Mouse (Mus musculus): ENCODE data around the gene Csnk1g1.

DNA sequence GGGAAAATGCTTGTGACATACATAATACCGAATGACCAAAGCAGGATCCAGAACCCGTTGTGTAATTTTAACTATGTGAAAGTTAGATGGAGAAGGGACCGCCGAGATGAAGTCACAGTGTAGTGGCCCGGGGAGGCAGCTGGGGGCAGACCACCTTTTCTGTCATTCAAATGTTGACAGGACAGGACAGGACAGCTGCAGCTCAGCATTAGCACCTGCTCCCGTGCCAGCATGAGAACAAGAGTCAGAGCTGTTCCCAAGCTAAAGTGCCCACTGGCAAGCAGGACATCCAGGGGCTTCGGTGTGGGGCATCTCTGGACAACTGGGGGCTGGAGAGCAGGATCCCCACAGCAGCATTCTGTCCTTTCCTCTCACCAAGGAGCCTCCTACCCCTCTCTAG is 178.3 kb downstream of the Csnk1g1 start:
- no peak for TF ChIP-seq CTCF (IDR thresholded peaks at IDR 0.05; ENCODE audit: low read depth)
- TF ChIP-seq EP300 (optimal IDR thresholded peaks at IDR 0.05): no peak

All from stomach, postnatal 0 days (tissue).